Mouse (Mus musculus): ENCODE measurements around the gene Slc9a5. TPM values are rescaled to one million over a fixed set of nuclear protein-coding genes. Genes with fewer than 3 reads are reported as not detected.

Gene Slc9a5
- polyA plus RNA-seq, 1 experiment: 8.1 TPM

GRCm38 (mm10) chr8:105308428-105308827 is 40.2 kb upstream of the Slc9a5 start:
- DNase-seq: no peak
- 95% methylated on average over 10 of the region's 10 CpGs for WGBS
- no peak for TF ChIP-seq POLR2A (IDR thresholded peaks at IDR 0.05; ENCODE audit: borderline replicate concordance, extremely low read depth, low read depth, low read length)
- no peak for TF ChIP-seq CTCF (IDR thresholded peaks at IDR 0.05; ENCODE audit: insufficient read depth, low read length)
- peaks cover 4% of the 10 kb centered on the region for H3K4me1 ChIP-seq (ENCODE audit: control insufficient read depth, insufficient read depth, low read length)
- no peak overlapping the region for H3K4me3 ChIP-seq (replicated peaks; ENCODE audit: extremely low read depth, low read depth, low read length)

GRCm38 (mm10) chr8:105309142-105309847 is 39.3 kb upstream of the Slc9a5 start:
- Histone ChIP-seq H3K4me1 (ENCODE audit: control insufficient read depth, insufficient read depth, low read length) (peaks cover 4% of the 10 kb centered on the region), H3K4me3 (replicated peaks; ENCODE audit: extremely low read depth, low read depth, low read length) (no peak overlapping the region)
- TF ChIP-seq POLR2A (IDR thresholded peaks at IDR 0.05; ENCODE audit: borderline replicate concordance, extremely low read depth, low read depth, low read length): no peak
- no peak for TF ChIP-seq CTCF (IDR thresholded peaks at IDR 0.05; ENCODE audit: insufficient read depth, low read length)
- WGBS: 82% methylated on average over 15 of the region's 15 CpGs
- no peak for DNase-seq

GRCm38 (mm10) chr8:105310118-105310517 is 38.5 kb upstream of the Slc9a5 start:
- 85% methylated on average over 8 of the region's 8 CpGs for WGBS
- Histone ChIP-seq H3K4me3 (replicated peaks; ENCODE audit: extremely low read depth, low read depth, low read length) (no peak overlapping the region), H3K4me1 (ENCODE audit: control insufficient read depth, insufficient read depth, low read length) (no peaks in the 10 kb centered on the region; the same call in 1 of the 2 replicates)
- DNase-seq: no peak
- TF ChIP-seq POLR2A (IDR thresholded peaks at IDR 0.05; ENCODE audit: borderline replicate concordance, extremely low read depth, low read depth, low read length): no peak
- TF ChIP-seq CTCF (IDR thresholded peaks at IDR 0.05; ENCODE audit: insufficient read depth, low read length): no peak

- Histone ChIP-seq H3K4me3 (replicated peaks; ENCODE audit: extremely low read depth, low read depth, low read length) (no peak overlapping the region), H3K4me1 (ENCODE audit: control insufficient read depth, insufficient read depth, low read length) (peaks cover 4% of the 10 kb centered on the region; the same call in 1 of the 2 replicates)
- no peak for DNase-seq
- 83% methylated on average over 1 of the region's 1 CpGs for WGBS
- no peak for TF ChIP-seq CTCF (IDR thresholded peaks at IDR 0.05; ENCODE audit: insufficient read depth, low read length)
- TF ChIP-seq POLR2A (IDR thresholded peaks at IDR 0.05; ENCODE audit: borderline replicate concordance, extremely low read depth, low read depth, low read length): no peak
Observed at GRCm38 (mm10) chr8:105311718-105312117, 36.9 kb upstream of the Slc9a5 start.

- DNase-seq: no peak
- H3K4me1 ChIP-seq (ENCODE audit: control insufficient read depth, insufficient read depth, low read length): peaks cover 4% of the 10 kb centered on the region; the same call in 1 of the 2 replicates
- no peak for TF ChIP-seq POLR2A (IDR thresholded peaks at IDR 0.05; ENCODE audit: borderline replicate concordance, extremely low read depth, low read depth, low read length)
- no peak for TF ChIP-seq CTCF (IDR thresholded peaks at IDR 0.05; ENCODE audit: insufficient read depth, low read length)
- H3K4me3 ChIP-seq (replicated peaks; ENCODE audit: extremely low read depth, low read depth, low read length): no peak overlapping the region
- 77% methylated on average over 8 of the region's 8 CpGs for WGBS
Observed at GRCm38 (mm10) chr8:105312891-105313481, 35.7 kb upstream of the Slc9a5 start.

GRCm38 (mm10) chr8:105313622-105314402 is 34.8 kb upstream of the Slc9a5 start:
- WGBS: 81% methylated on average over 9 of the region's 9 CpGs
- Histone ChIP-seq H3K4me1 (ENCODE audit: control insufficient read depth, insufficient read depth, low read length) (peaks cover 4% of the 10 kb centered on the region; the same call in 1 of the 2 replicates), H3K4me3 (replicated peaks; ENCODE audit: extremely low read depth, low read depth, low read length) (no peak overlapping the region)
- no peak for DNase-seq
- TF ChIP-seq POLR2A (IDR thresholded peaks at IDR 0.05; ENCODE audit: borderline replicate concordance, extremely low read depth, low read depth, low read length): no peak
- no peak for TF ChIP-seq CTCF (IDR thresholded peaks at IDR 0.05; ENCODE audit: insufficient read depth, low read length)

GRCm38 (mm10) chr8:105315073-105315769 is 33.4 kb upstream of the Slc9a5 start:
- TF ChIP-seq POLR2A (IDR thresholded peaks at IDR 0.05; ENCODE audit: borderline replicate concordance, extremely low read depth, low read depth, low read length): no peak
- 79% methylated on average over 18 of the region's 18 CpGs for WGBS
- no peak overlapping the region for H3K4me3 ChIP-seq (replicated peaks; ENCODE audit: extremely low read depth, low read depth, low read length)

GRCm38 (mm10) chr8:105317941-105318340 is 30.7 kb upstream of the Slc9a5 start:
- TF ChIP-seq CTCF (IDR thresholded peaks at IDR 0.05; ENCODE audit: insufficient read depth, low read length) (no peak), POLR2A (IDR thresholded peaks at IDR 0.05; ENCODE audit: borderline replicate concordance, extremely low read depth, low read depth, low read length) (peak; percentile 26; the same call in 1 of the 2 replicates)
- Histone ChIP-seq H3K4me3 (replicated peaks; ENCODE audit: extremely low read depth, low read depth, low read length) (no peak overlapping the region), H3K4me1 (ENCODE audit: control insufficient read depth, insufficient read depth, low read length) (peaks cover 4% of the 10 kb centered on the region; the same call in 1 of the 2 replicates)
- 54% methylated on average over 4 of the region's 4 CpGs for WGBS
- DNase-seq: peak; percentile 72

More at GRCm38 (mm10) chr8:105315073-105315769, 33.4 kb upstream of the Slc9a5 start:
- H3K4me1 ChIP-seq (ENCODE audit: control insufficient read depth, insufficient read depth, low read length): peaks cover 4% of the 10 kb centered on the region; the same call in 1 of the 2 replicates
- DNase-seq: no peak

Data from lung, adult 2 months (tissue).